Mouse (Mus musculus) stomach, embryonic 14.5 days (tissue): ENCODE measurements at regions not wholly inside any gene's neighbourhood (a gene's known extent, or its start where the extent isn't known, plus 50 kb on each side); places are given as distances from the start of the nearest gene placed in this dataset.

Experiments
- ATAC-seq: fragments of 200-750 bp; cut with Nextera tagmentation; 2 replicates; pipeline ENCODE4 v1.8.0; 2017; ENCODE audit warnings: low read depth, moderate TSS enrichment; ENCODE audit not compliant: insufficient number of reproducible peaks, insufficient read depth, low FRiP score
- H3K27ac ChIP-seq: fragments of 300-500 bp; sonication (generic); 2 replicates; pipeline ENCODE4 v1.5.1; 2014; ENCODE audit warnings: mild to moderate bottlenecking, low read length, moderate library complexity, mixed read lengths
- H3K27me3 ChIP-seq: fragments of 300-500 bp; sonication (generic); 2 replicates; pipeline ENCODE4 v1.6.1; 2014; ENCODE audit warnings: low read length, control low read depth, mixed read lengths; ENCODE audit not compliant: control insufficient read depth, insufficient read depth
- H3K36me3 ChIP-seq: fragments of 300-500 bp; sonication (generic); 2 replicates; pipeline ENCODE4 v1.6.1; 2014; ENCODE audit warnings: mild to moderate bottlenecking, control low read depth, low read length, moderate library complexity, mixed read lengths; ENCODE audit not compliant: control insufficient read depth, insufficient read depth
- H3K4me1 ChIP-seq: fragments of 300-500 bp; sonication (generic); 2 replicates; pipeline ENCODE4 v1.6.1; 2014; ENCODE audit warnings: low read length, control low read depth, mixed read lengths; ENCODE audit not compliant: control insufficient read depth, insufficient read depth
- H3K4me2 ChIP-seq: fragments of 300-500 bp; sonication (generic); replicated peaks from 2 replicates; pipeline ENCODE4 v1.6.1; 2014; ENCODE audit warnings: low read depth, low read length, control low read depth
- H3K4me3 ChIP-seq: fragments of 300-500 bp; sonication (generic); 2 replicates; pipeline ENCODE4 v1.5.1; 2014; ENCODE audit warnings: low read depth, low read length, control low read depth
- H3K9ac ChIP-seq: fragments of 300-500 bp; sonication (generic); replicated peaks from 2 replicates; pipeline ENCODE4 v1.6.1; 2014; ENCODE audit warnings: low read depth, mild to moderate bottlenecking, control low read depth, low read length, moderate library complexity, mixed read lengths
- H3K9me3 ChIP-seq: fragments of 300-500 bp; sonication (generic); 2 replicates; pipeline ENCODE4 v1.6.1; 2016; ENCODE audit warnings: low read depth, low read length, control low read depth; ENCODE audit not compliant: control insufficient read depth
- WGBS: fragments of 180-500 bp; shearing (Covaris S2); extraction: QIAGEN DNeasy Blood & Tissue Kit; methylation state at CpG from one replicate; pipeline ENCODE4 v1.1.7; 2014; 5-methylcytosine and 5-hydroxymethylcytosine counted together

DNA sequence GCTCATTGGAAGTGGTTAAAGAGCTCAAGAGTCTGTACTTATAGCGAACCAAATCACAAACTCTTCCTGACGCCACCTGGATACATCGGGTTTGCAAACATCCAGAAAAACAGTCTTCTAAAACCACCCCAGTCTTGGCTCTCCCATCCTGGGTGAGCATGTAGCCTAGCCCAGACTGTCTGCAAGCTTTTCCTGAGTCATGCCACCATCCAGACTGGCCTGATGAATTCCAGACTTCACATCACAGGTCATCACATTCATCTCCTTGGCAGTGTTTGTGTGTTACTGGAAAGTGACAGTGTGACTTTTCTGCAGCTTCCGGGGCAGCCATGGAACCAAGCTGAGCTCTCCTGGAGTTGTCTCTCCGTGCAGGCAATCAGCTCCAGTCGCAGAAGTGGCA, 90.9 kb upstream of the Map1b start:
- Histone ChIP-seq H3K4me2 (no peak overlapping the region), H3K27me3 (no peaks in the 10 kb centered on the region), H3K27ac (no peak overlapping the region), H3K9ac (no peak overlapping the region), H3K36me3 (no peaks in the 10 kb centered on the region), H3K4me3 (no peak overlapping the region), H3K9me3 (peaks cover 4% of the 10 kb centered on the region; the same call in 1 of the 2 replicates), H3K4me1 (no peaks in the 10 kb centered on the region)
- no peak for ATAC-seq
- 71% methylated on average over 6 of the region's 6 CpGs for WGBS

- no peaks in the 10 kb centered on the region for H3K27me3 ChIP-seq
- no peaks in the 10 kb centered on the region for H3K4me1 ChIP-seq
- peaks cover 4% of the 10 kb centered on the region; the same call in 1 of the 2 replicates for H3K9me3 ChIP-seq
- H3K4me2 ChIP-seq = no peak overlapping the region
- no peaks in the 10 kb centered on the region for H3K36me3 ChIP-seq
- H3K9ac ChIP-seq = no peak overlapping the region
- no peak overlapping the region for H3K27ac ChIP-seq
- H3K4me3 ChIP-seq = no peak overlapping the region
- 40% methylated on average over 1 of the region's 1 CpGs for WGBS
- no peak for ATAC-seq
Measured at GRCm38 (mm10) chr13:99606606-99606990, 90.3 kb upstream of the Map1b start.

DNA sequence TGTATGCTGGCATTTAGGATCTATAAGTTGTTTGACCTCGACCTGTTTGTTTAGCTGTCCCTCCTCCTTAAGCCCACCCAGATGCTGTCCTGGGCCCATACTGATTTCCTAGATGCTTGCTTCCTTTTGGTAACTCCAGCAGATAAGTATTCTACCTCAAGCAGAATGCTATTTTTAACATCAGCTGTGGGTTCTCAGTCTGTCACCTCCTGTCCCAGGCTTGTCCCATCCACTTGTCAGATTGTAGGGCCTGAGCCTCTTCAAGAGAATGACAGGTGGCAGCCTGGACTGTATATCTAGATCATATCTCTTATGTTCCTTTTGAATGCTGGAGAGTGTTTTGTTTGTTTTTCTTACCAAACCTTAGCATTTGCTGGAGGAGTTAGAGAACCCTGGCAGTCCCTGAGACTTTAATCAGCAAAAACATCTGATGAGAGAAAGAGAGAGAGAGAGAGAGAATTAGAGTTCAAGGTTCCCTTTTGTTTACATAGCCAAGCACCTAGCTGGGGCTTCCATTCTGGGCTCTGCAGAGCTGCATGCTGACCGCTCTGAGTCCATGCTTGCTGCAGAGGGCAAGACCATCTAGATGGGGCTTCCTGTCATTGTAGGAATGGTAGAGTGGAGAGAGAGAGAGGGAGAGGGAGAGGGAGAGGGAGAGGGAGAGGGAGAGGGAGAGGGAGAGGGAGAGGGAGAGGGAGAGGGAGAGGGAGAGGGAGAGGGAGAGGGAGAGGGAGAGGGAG, 89.7 kb upstream of the Map1b start:
- no peak overlapping the region for H3K4me3 ChIP-seq
- no peaks in the 10 kb centered on the region for H3K27me3 ChIP-seq
- H3K4me2 ChIP-seq = no peak overlapping the region
- no peak for ATAC-seq
- no peaks in the 10 kb centered on the region for H3K36me3 ChIP-seq
- H3K4me1 ChIP-seq = no peaks in the 10 kb centered on the region
- H3K9me3 ChIP-seq = peaks cover 4% of the 10 kb centered on the region; the same call in 1 of the 2 replicates
- WGBS = 38% methylated on average over 2 of the region's 2 CpGs
- no peak overlapping the region for H3K9ac ChIP-seq
- no peak overlapping the region for H3K27ac ChIP-seq

- Histone ChIP-seq H3K9ac (no peak overlapping the region), H3K9me3 (no peaks in the 10 kb centered on the region), H3K27ac (no peak overlapping the region), H3K4me2 (no peak overlapping the region), H3K36me3 (no peaks in the 10 kb centered on the region), H3K4me1 (0 out of 2 replicates have a peak, but pooled peaks cover 3% of the 10 kb centered on the region), H3K27me3 (no peaks in the 10 kb centered on the region), H3K4me3 (no peak overlapping the region)
- ATAC-seq = no peak
- 59% methylated on average over 2 of the region's 2 CpGs for WGBS
Measured at GRCm38 (mm10) chr13:99597891-99598290, 81.6 kb upstream of the Map1b start.

DNA sequence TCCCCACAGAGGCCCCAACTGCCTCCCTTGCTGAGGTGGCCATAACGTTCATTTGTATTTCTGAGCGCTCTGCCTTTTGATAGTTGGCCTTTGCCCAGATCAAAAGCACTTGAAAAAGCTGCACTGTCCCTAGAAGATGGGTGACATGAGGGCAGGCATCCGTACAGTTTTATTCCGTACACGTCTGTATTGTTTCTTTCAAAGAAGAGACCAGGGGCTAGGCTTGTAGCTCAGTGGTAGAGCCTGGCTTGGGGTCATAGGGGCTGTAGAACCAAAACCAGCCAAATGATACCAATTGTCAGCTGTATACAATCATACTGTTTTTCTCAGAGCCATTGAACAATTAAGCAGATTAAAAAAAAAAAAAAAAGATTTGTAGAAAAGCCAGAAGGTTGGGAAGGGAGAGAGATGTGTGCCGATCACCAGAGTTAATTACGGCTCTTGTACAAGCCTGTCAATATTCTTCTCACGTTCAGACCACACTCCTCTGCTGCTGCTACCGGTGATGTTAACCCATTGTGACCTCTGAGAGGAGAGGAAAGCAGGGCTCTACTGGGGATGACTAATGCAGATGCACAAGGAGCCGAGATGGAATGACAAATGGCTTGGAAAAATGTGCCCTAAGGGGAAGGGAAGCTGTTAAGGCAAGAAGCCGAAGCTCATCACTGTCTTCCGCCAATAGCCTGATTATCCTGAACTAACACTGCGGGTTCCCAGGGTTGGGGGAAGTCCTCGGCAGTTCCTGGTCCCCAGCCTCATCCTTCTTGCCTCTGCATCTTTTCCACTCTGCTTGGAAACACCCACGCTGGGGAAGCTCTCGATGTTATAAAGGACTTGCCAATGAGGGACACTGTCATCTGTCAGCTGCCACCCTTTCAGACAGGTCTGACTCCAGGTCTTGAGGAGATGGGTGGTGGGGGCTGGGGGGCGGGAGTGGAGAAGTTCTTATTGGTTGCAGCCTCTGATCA, 77.8 kb upstream of the Map1b start:
- no peak for ATAC-seq
- no peak overlapping the region for H3K4me2 ChIP-seq
- H3K36me3 ChIP-seq = no peaks in the 10 kb centered on the region
- no peaks in the 10 kb centered on the region for H3K9me3 ChIP-seq
- no peaks in the 10 kb centered on the region for H3K27me3 ChIP-seq
- H3K27ac ChIP-seq = no peak overlapping the region
- H3K9ac ChIP-seq = no peak overlapping the region
- no peak overlapping the region for H3K4me3 ChIP-seq
- 0 out of 2 replicates have a peak, but pooled peaks cover 6% of the 10 kb centered on the region for H3K4me1 ChIP-seq
- 52% methylated on average over 17 of the region's 17 CpGs for WGBS

DNA sequence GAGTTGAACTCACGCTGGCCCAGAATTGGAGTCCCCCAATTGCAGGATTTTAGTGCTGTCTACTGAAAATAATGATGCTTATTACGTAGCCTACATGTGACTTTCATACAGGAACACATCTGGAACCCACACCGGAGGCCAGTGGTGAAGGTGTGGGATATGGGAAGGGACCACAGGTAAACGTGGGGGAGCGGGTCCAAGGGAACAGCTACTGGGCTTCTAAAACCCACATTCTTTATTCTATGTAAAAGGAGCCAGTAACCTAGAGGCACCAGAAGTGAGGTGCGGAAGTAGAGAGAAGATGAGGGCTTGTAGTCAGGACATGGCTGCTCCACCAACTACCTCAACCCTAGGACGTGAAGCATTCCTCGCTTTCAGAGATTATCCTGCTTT, 76.9 kb upstream of the Map1b start:
- H3K9ac ChIP-seq = no peak overlapping the region
- no peaks in the 10 kb centered on the region for H3K36me3 ChIP-seq
- no peak overlapping the region for H3K4me2 ChIP-seq
- no peak for ATAC-seq
- H3K27me3 ChIP-seq = no peaks in the 10 kb centered on the region
- 53% methylated on average over 8 of the region's 8 CpGs for WGBS
- H3K4me3 ChIP-seq = no peak overlapping the region
- H3K4me1 ChIP-seq = 0 out of 2 replicates have a peak, but pooled peaks cover 6% of the 10 kb centered on the region
- H3K27ac ChIP-seq = no peak overlapping the region
- H3K9me3 ChIP-seq = no peaks in the 10 kb centered on the region

DNA sequence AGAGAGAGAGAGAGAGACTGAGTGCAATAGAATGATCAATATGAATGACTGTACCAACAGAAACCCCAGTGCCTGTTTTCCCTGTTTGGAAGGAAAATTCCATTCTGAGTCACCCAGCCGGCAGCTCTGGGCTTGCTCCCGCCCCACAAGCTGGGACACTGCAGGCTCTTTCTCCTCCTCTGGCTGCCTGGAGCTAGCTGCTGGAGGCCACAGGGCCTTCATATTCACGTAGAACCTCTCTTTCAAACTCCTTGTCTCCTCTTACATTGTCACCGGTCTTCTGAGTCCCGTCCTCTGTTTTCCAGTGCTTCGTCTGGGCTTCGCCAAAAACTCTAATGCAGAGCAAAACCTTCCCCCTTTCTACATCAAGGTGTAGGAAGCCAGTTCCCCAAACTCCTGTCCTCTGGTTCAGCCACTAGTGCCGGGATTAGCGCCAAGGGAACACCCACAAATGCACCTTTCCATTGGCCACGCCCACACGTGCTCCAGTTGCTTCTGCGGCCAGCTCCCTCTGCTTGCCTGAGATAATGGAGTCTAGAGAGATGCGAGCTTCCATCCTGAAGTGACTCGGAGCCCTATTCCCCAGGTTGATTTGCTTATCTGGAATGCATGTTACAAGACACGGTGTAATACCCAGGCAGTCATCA, 76.4 kb upstream of the Map1b start:
- ATAC-seq = 0 out of 2 replicates have a peak, but pooled peaks have one; percentile 65
- no peak overlapping the region for H3K9ac ChIP-seq

GRCm38 (mm10) chr13:99588646-99589045, 72.3 kb upstream of the Map1b start:
- no peak for ATAC-seq
- Histone ChIP-seq H3K36me3 (no peaks in the 10 kb centered on the region), H3K9me3 (no peaks in the 10 kb centered on the region), H3K4me1 (0 out of 2 replicates have a peak, but pooled peaks cover 6% of the 10 kb centered on the region), H3K4me2 (no peak overlapping the region), H3K9ac (no peak overlapping the region), H3K4me3 (no peak overlapping the region), H3K27ac (no peak overlapping the region), H3K27me3 (no peaks in the 10 kb centered on the region)
- WGBS = 80% methylated on average over 8 of the region's 8 CpGs

More for the DNA sequence above, 76.4 kb upstream of the Map1b start:
- WGBS = 13% methylated on average over 15 of the region's 15 CpGs
- Histone ChIP-seq H3K4me2 (peak overlapping the region; percentile 22; the same call in 1 of the 2 replicates), H3K9me3 (no peaks in the 10 kb centered on the region), H3K36me3 (no peaks in the 10 kb centered on the region), H3K27ac (no peak overlapping the region), H3K27me3 (no peaks in the 10 kb centered on the region), H3K4me3 (no peak overlapping the region), H3K4me1 (0 out of 2 replicates have a peak, but pooled peaks cover 6% of the 10 kb centered on the region)
